Mouse (Mus musculus) embryonic stem cell, embryonic (primary cell): ENCODE data around the gene Ndufv3.

Experiments
- CTCF ChIA-PET, 4 experiments: fragments of 300-600 bp in 2 of 4; fragments of 350-600 bp in 2 of 4; sonication (Branson Sonifier 250); formaldehyde crosslinking; loops; one replicate each; lab custom pipeline; 2022; ENCODE audit warnings: inconsistent platforms in 2 of 4; lab: Charles Lee
- POLR2A ChIA-PET, 4 experiments: fragments of 300-600 bp in 2 of 4; fragments of 350-600 bp in 2 of 4; sonication (Branson Sonifier 250); formaldehyde crosslinking; loops; one replicate each; lab custom pipeline; 2022; ENCODE audit warnings: antibody characterized with exemption in 4 of 4, inconsistent platforms in 1 of 4; lab: Charles Lee

Ndufv3 gene

GRCm38 (mm10) chr17:31502261-31502927 lies 17.5 kb upstream of the Ndufv3 start:
- ChIA-PET CTCF (interaction anchor here (0.6 to 2.5 kb wide), 7 partner anchors 10 to 172 kb away, joined by 3 to 15 read pairs (median 4); no protein-coding TSS in a partner anchor), POLR2A (interaction anchor here in 3 of 4 experiments (0.6 to 2.6 kb wide), 11 partner anchors 8 to 167 kb away, joined by 3 to 11 read pairs (median 4); no protein-coding TSS in a partner anchor)

GRCm38 (mm10) chr17:31503337-31503736 lies 16.6 kb upstream of the Ndufv3 start:
- ChIA-PET CTCF (interaction anchor here in 3 of 4 experiments (1.0 to 2.5 kb wide), 3 partner anchors 11 to 34 kb away, joined by 3 to 15 read pairs (median 9); no protein-coding TSS in a partner anchor), POLR2A (interaction anchor here in 3 of 4 experiments (0.6 to 2.6 kb wide), 9 partner anchors 9 to 61 kb away, joined by 3 to 11 read pairs (median 4); partner anchors contain the start of gene Pknox1 (in 1 of the 3))

- ChIA-PET POLR2A (interaction anchor here (0.6 to 2.6 kb wide), 6 partner anchors 8 to 15 kb away, joined by 3 to 11 read pairs (median 6); no protein-coding TSS in a partner anchor), CTCF (interaction anchor here in 3 of 4 experiments (0.7 to 1.6 kb wide), 5 partner anchors 9 to 160 kb away, joined by 3 to 4 read pairs (median 3); no protein-coding TSS in a partner anchor)
Measured at GRCm38 (mm10) chr17:31503936-31504335, 16.0 kb upstream of the Ndufv3 start.

GRCm38 (mm10) chr17:31505013-31505412 lies 14.9 kb upstream of the Ndufv3 start:
- CTCF ChIA-PET: interaction anchor here in 3 of 4 experiments (0.6 to 1.6 kb wide), 8 partner anchors 10 to 983 kb away, joined by 3 to 6 read pairs (median 4); no protein-coding TSS in a partner anchor
- POLR2A ChIA-PET: interaction anchor here (0.6 to 2.1 kb wide), 11 partner anchors 9 to 169 kb away, joined by 3 to 7 read pairs (median 3); no protein-coding TSS in a partner anchor

- POLR2A ChIA-PET: interaction anchor here in 2 of 4 experiments (1.0 to 1.5 kb wide), 2 partner anchors 12 to 22 kb away, joined by 3 to 4 read pairs; no protein-coding TSS in a partner anchor
- CTCF ChIA-PET: no interaction called here
Measured at GRCm38 (mm10) chr17:31506282-31506681, 13.6 kb upstream of the Ndufv3 start.

- CTCF ChIA-PET: interaction anchor here in 3 of 4 experiments (0.5 to 1.6 kb wide), 5 partner anchors 15 to 216 kb away, joined by 3 to 9 read pairs (median 3); no protein-coding TSS in a partner anchor
- POLR2A ChIA-PET: interaction anchor here (0.5 to 4.1 kb wide), 13 partner anchors 8 to 252 kb away, joined by 3 to 19 read pairs (median 5); partner anchors contain the start of gene Pknox1 (in 1 of the 4)
Measured at GRCm38 (mm10) chr17:31510944-31511343, 9.0 kb upstream of the Ndufv3 start.

- CTCF ChIA-PET: interaction anchor here in 2 of 4 experiments (0.5 to 1.6 kb wide), 4 partner anchors 12 to 217 kb away, joined by 3 to 9 read pairs (median 3); no protein-coding TSS in a partner anchor
- POLR2A ChIA-PET: interaction anchor here (0.5 to 4.1 kb wide), 31 partner anchors 8 to 323 kb away, joined by 3 to 19 read pairs (median 4); partner anchors contain the start of genes Pknox1 (in 2 of the 4) and Cbs (in 1 of the 4)
Measured at GRCm38 (mm10) chr17:31511792-31512495, 8.0 kb upstream of the Ndufv3 start.

- CTCF ChIA-PET: interaction anchor here in 1 of 4 experiments (1.0 to 1.6 kb wide), 2 partner anchors 11 to 13 kb away, joined by 3 to 9 read pairs; no protein-coding TSS in a partner anchor
Measured at GRCm38 (mm10) chr17:31512593-31512992, 7.3 kb upstream of the Ndufv3 start.

GRCm38 (mm10) chr17:31514696-31515095 lies 5.2 kb upstream of the Ndufv3 start:
- ChIA-PET CTCF (interaction anchor here in 1 of 4 experiments (1.3 kb wide), 1 partner anchor 92 kb away, joined by 4 read pairs; no protein-coding TSS in a partner anchor), POLR2A (interaction anchor here in 2 of 4 experiments (0.8 to 1.3 kb wide), 3 partner anchors 8 to 51 kb away, joined by 3 to 4 read pairs (median 4); no protein-coding TSS in a partner anchor)

More at GRCm38 (mm10) chr17:31512593-31512992, 7.3 kb upstream of the Ndufv3 start:
- POLR2A ChIA-PET: interaction anchor here (0.6 to 4.1 kb wide), 25 partner anchors 9 to 322 kb away, joined by 3 to 19 read pairs (median 5); partner anchors contain the start of genes Cbs (in 1 of the 4) and Pknox1 (in 1 of the 4)

- CTCF ChIA-PET: interaction anchor here (0.5 to 1.8 kb wide), 25 partner anchors 8 to 1181 kb away, joined by 3 to 12 read pairs (median 3); no protein-coding TSS in a partner anchor
- POLR2A ChIA-PET: interaction anchor here (0.6 to 3.0 kb wide), 33 partner anchors 8 to 981 kb away, joined by 3 to 19 read pairs (median 4); partner anchors contain the start of genes Cbs (in 2 of the 4) and Pknox1 (in 2 of the 4)
Measured at GRCm38 (mm10) chr17:31519344-31519945, 470 bp upstream of the Ndufv3 start.

GRCm38 (mm10) chr17:31520895-31521294 lies 980 bp downstream of the Ndufv3 start:
- CTCF ChIA-PET: interaction anchor here in 2 of 4 experiments (0.6 kb wide), 3 partner anchors 54 to 125 kb away, joined by 3 read pairs; no protein-coding TSS in a partner anchor
- POLR2A ChIA-PET: interaction anchor here in 3 of 4 experiments (0.6 to 3.5 kb wide), 24 partner anchors 8 to 369 kb away, joined by 3 to 19 read pairs (median 3); partner anchors contain the start of gene Pknox1 (in 2 of the 3)

- ChIA-PET POLR2A (interaction anchor here (0.7 to 3.5 kb wide), 20 partner anchors 9 to 314 kb away, joined by 3 to 12 read pairs (median 3); partner anchors contain the start of gene Pknox1 (in 3 of the 4)), CTCF (interaction anchor here in 3 of 4 experiments (0.6 to 0.7 kb wide), 3 partner anchors 13 to 63 kb away, joined by 3 to 6 read pairs (median 5); no protein-coding TSS in a partner anchor)
Measured at GRCm38 (mm10) chr17:31521948-31522347, 2.0 kb downstream of the Ndufv3 start.

- CTCF ChIA-PET: interaction anchor here (0.5 to 1.2 kb wide), 12 partner anchors 13 to 237 kb away, joined by 3 to 9 read pairs (median 3); partner anchors contain the start of gene Cryaa (in 1 of the 4)
Measured at GRCm38 (mm10) chr17:31525114-31525513, 5.2 kb downstream of the Ndufv3 start.

GRCm38 (mm10) chr17:31525816-31526215 lies 5.9 kb downstream of the Ndufv3 start:
- POLR2A ChIA-PET: interaction anchor here (0.6 to 4.1 kb wide), 40 partner anchors 9 to 845 kb away, joined by 3 to 28 read pairs (median 4); partner anchors contain the start of gene Pknox1 (in 3 of the 4)
- CTCF ChIA-PET: interaction anchor here (0.6 to 1.2 kb wide), 16 partner anchors 14 to 492 kb away, joined by 3 to 9 read pairs (median 3); partner anchors contain the start of gene Cryaa (in 1 of the 4)

More at GRCm38 (mm10) chr17:31525114-31525513, 5.2 kb downstream of the Ndufv3 start:
- POLR2A ChIA-PET: interaction anchor here in 3 of 4 experiments (0.7 to 4.1 kb wide), 30 partner anchors 8 to 452 kb away, joined by 3 to 28 read pairs (median 4); partner anchors contain the start of gene Pknox1 (in 3 of the 3)

- CTCF ChIA-PET: interaction anchor here in 2 of 4 experiments (0.6 to 1.6 kb wide), 5 partner anchors 10 to 517 kb away, joined by 3 to 6 read pairs (median 3); partner anchors contain the start of gene Wdr4 (in 1 of the 2)
- POLR2A ChIA-PET: interaction anchor here in 2 of 4 experiments (0.7 to 4.8 kb wide), 17 partner anchors 8 to 126 kb away, joined by 3 to 34 read pairs (median 4); partner anchors contain the start of genes Pknox1 (in 2 of the 2), Ndufv3 (in 1 of the 2) and Wdr4 (in 1 of the 2)
Measured at GRCm38 (mm10) chr17:31529314-31529713, 9.4 kb downstream of the Ndufv3 start.
